Mouse (Mus musculus): ENCODE results near the gene Hes7. TPM values are rescaled to one million over a fixed set of nuclear protein-coding genes. Genes with fewer than 3 reads are reported as not detected.

Hes7 gene
- total and polyA plus RNA-seq, 2 experiments from 2014 or later: 1.9 to 2.5 TPM

GRCm38 (mm10) chr11:69122336-69122951 is 2.2 kb downstream of the Hes7 start, which contains the start of gene 9130213A22Rik:
TSS of gene 9130213A22Rik (minus strand) at chr11:69122589.
- Histone ChIP-seq H3K4me2 (ENCODE audit: low read depth, low read length) (peak within 1 kb of the TSS; percentile 97), H3K36me3 (ENCODE audit: insufficient read depth, low read length) (no peaks in the 10 kb centered on the region), H3K27me3 (ENCODE audit: insufficient read depth, low read length) (no peaks in the 10 kb centered on the region), H3K9me3 (ENCODE audit: low read length) (no peaks in the 10 kb centered on the region), H3K4me3 (ENCODE audit: low read length) (peak within 1 kb of the TSS; percentile 77), H3K9ac (replicated peaks; ENCODE audit: low read length) (peak within 1 kb of the TSS; percentile 74), H3K4me1 (ENCODE audit: insufficient read depth, low read length) (peaks cover 19% of the 10 kb centered on the region), H3K27ac (peak within 1 kb of the TSS; percentile 87)
- ATAC-seq (peak; percentile 71), DNase-seq (ENCODE audit: low spot score) (peak; percentile 91)
- peak; percentile 60 for TF ChIP-seq CTCF (IDR thresholded peaks at IDR 0.05; ENCODE audit: low read depth)
- under 1% methylated on average over 64 of the region's 66 CpGs for WGBS

- Histone ChIP-seq H3K9me3 (ENCODE audit: low read length) (no peaks in the 10 kb centered on the region), H3K4me1 (ENCODE audit: insufficient read depth, low read length) (peaks cover 19% of the 10 kb centered on the region), H3K4me2 (ENCODE audit: low read depth, low read length) (peak overlapping the region; percentile 97), H3K4me3 (ENCODE audit: low read length) (peak overlapping the region; percentile 77), H3K27me3 (ENCODE audit: insufficient read depth, low read length) (no peaks in the 10 kb centered on the region), H3K9ac (replicated peaks; ENCODE audit: low read length) (peak overlapping the region; percentile 74), H3K36me3 (ENCODE audit: insufficient read depth, low read length) (no peaks in the 10 kb centered on the region), H3K27ac (peak overlapping the region; percentile 89)
- under 1% methylated on average over 29 of the region's 29 CpGs for WGBS
- peak; percentile 93 for DNase-seq (ENCODE audit: low spot score)
- peak; percentile 13 for ATAC-seq
- peak; percentile 44 for TF ChIP-seq CTCF (IDR thresholded peaks at IDR 0.05; ENCODE audit: low read depth)
Observed at GRCm38 (mm10) chr11:69123056-69123692, 3.0 kb downstream of the Hes7 start.

- H3K4me2 ChIP-seq (ENCODE audit: low read depth, low read length): peak overlapping the region; percentile 97
- H3K27ac ChIP-seq: peak overlapping the region; percentile 89
- peak overlapping the region; percentile 77 for H3K4me3 ChIP-seq (ENCODE audit: low read length)
- under 1% methylated on average over 31 of the region's 31 CpGs for WGBS
- H3K9ac ChIP-seq (replicated peaks; ENCODE audit: low read length): peak overlapping the region; percentile 58
- peak; percentile 95 for DNase-seq (ENCODE audit: low spot score)
- H3K9me3 ChIP-seq (ENCODE audit: low read length): no peaks in the 10 kb centered on the region
- no peaks in the 10 kb centered on the region for H3K36me3 ChIP-seq (ENCODE audit: insufficient read depth, low read length)
- no peak for TF ChIP-seq CTCF (IDR thresholded peaks at IDR 0.05; ENCODE audit: low read depth)
- ATAC-seq: peak; percentile 60
- no peaks in the 10 kb centered on the region for H3K27me3 ChIP-seq (ENCODE audit: insufficient read depth, low read length)
- peaks cover 19% of the 10 kb centered on the region for H3K4me1 ChIP-seq (ENCODE audit: insufficient read depth, low read length)
Observed at GRCm38 (mm10) chr11:69123693-69124497, 3.7 kb downstream of the Hes7 start.

- DNase-seq (ENCODE audit: low spot score) (peak; percentile 91), ATAC-seq (0 out of 2 replicates have a peak, but pooled peaks have one; percentile 32)
- 0% methylated on average over 3 of the region's 3 CpGs for WGBS
- no peaks in the 10 kb centered on the region for H3K9me3 ChIP-seq (ENCODE audit: low read length)
- peak overlapping the region; percentile 77 for H3K4me3 ChIP-seq (ENCODE audit: low read length)
- H3K9ac ChIP-seq (replicated peaks; ENCODE audit: low read length): no peak overlapping the region
- H3K4me1 ChIP-seq (ENCODE audit: insufficient read depth, low read length): peaks cover 19% of the 10 kb centered on the region
- no peak overlapping the region for H3K27ac ChIP-seq
- peak overlapping the region; percentile 97 for H3K4me2 ChIP-seq (ENCODE audit: low read depth, low read length)
- TF ChIP-seq CTCF (IDR thresholded peaks at IDR 0.05; ENCODE audit: low read depth): no peak
- H3K27me3 ChIP-seq (ENCODE audit: insufficient read depth, low read length): no peaks in the 10 kb centered on the region
- no peaks in the 10 kb centered on the region for H3K36me3 ChIP-seq (ENCODE audit: insufficient read depth, low read length)
Observed at GRCm38 (mm10) chr11:69124498-69124847, 4.3 kb downstream of the Hes7 start.

- Histone ChIP-seq H3K27ac (peak overlapping the region; percentile 87), H3K4me1 (ENCODE audit: insufficient read depth, low read length) (peaks cover 15% of the 10 kb centered on the region), H3K4me2 (ENCODE audit: low read depth, low read length) (peak overlapping the region; percentile 81), H3K27me3 (ENCODE audit: insufficient read depth, low read length) (no peaks in the 10 kb centered on the region), H3K9ac (replicated peaks; ENCODE audit: low read length) (peak overlapping the region; percentile 52), H3K36me3 (ENCODE audit: insufficient read depth, low read length) (no peaks in the 10 kb centered on the region), H3K9me3 (ENCODE audit: low read length) (no peaks in the 10 kb centered on the region), H3K4me3 (ENCODE audit: low read length) (peak overlapping the region; percentile 57)
- DNase-seq (ENCODE audit: low spot score) (peak; percentile 93), ATAC-seq (peak; percentile 48)
- peak; percentile 68 for TF ChIP-seq CTCF (IDR thresholded peaks at IDR 0.05; ENCODE audit: low read depth)
- under 1% methylated on average over 24 of the region's 24 CpGs for WGBS
Observed at GRCm38 (mm10) chr11:69125041-69125851, 5.0 kb downstream of the Hes7 start.

GRCm38 (mm10) chr11:69125852-69125918 is 5.5 kb downstream of the Hes7 start, which contains the start of gene Aloxe3:
TSS of gene Aloxe3 (plus strand) at chr11:69125896.
- Histone ChIP-seq H3K4me1 (ENCODE audit: insufficient read depth, low read length) (peaks cover 12% of the 10 kb centered on the region), H3K4me2 (ENCODE audit: low read depth, low read length) (peak within 1 kb of the TSS; percentile 81), H3K27me3 (ENCODE audit: insufficient read depth, low read length) (no peaks in the 10 kb centered on the region), H3K4me3 (ENCODE audit: low read length) (peak within 1 kb of the TSS; percentile 57), H3K9ac (replicated peaks; ENCODE audit: low read length) (peak within 1 kb of the TSS; percentile 52), H3K36me3 (ENCODE audit: insufficient read depth, low read length) (no peaks in the 10 kb centered on the region), H3K9me3 (ENCODE audit: low read length) (no peaks in the 10 kb centered on the region), H3K27ac (peak within 1 kb of the TSS; percentile 87)
- no peak for TF ChIP-seq CTCF (IDR thresholded peaks at IDR 0.05; ENCODE audit: low read depth)
- 0% methylated on average over 3 of the region's 3 CpGs for WGBS
- ATAC-seq: no peak
- no peak for DNase-seq (ENCODE audit: low spot score)
